Mouse (Mus musculus) lung, adult 2 months (tissue): ENCODE measurements around the gene Rsrc1.

Experiments used
- CTCF ChIP-seq: fragments of 200-500 bp; IDR thresholded peaks from 2 replicates; pipeline ENCODE4 v1.5.1; 2011; ENCODE audit warnings: mild to moderate bottlenecking, low read length, control low read depth; ENCODE audit not compliant: insufficient read depth
- POLR2A ChIP-seq: fragments of 200-500 bp; IDR thresholded peaks from 2 replicates; pipeline ENCODE4 v1.6.1; 2011; ENCODE audit warnings: low read depth, mild to moderate bottlenecking, control low read depth, low read length, borderline replicate concordance; ENCODE audit errors: extremely low read depth

DNA sequence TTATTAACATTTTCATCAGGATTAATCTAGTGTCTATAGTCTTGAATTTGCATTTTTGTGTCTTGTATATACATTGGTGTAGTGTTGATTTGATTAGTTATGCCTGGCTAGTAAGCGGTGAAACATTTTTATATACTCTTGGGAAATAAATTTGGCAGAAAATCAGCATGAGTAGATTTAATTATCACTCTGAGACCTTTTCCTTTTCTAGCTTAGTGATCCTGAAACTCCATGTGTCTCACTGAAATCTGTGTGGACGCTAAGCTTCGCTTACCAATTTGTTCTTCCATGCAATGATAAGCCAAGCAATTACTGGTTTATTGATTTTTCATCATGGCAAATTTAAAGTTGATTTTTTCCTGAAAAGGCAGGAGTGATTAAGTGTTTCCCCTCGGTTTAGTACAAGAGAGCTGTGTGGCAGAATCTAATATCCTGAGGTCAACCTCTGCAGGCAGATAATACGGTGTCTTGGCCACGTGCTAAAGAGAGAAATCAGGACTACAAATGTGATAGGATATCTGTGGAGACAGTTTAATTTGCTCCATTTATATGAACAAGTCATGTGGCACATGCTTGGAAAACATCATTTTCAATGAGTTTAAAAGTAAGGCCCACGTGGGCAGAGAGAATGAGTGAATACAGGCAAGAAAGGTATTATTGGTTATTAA lies 328.6 kb downstream of the Rsrc1 start:
- TF ChIP-seq CTCF (no peak), POLR2A (no peak)
